Mouse (Mus musculus) cortical plate, adult 2 months (tissue): ENCODE measurements around the gene Disc1.

ENCODE experiments used
- CTCF ChIP-seq: fragments of 200-500 bp; IDR thresholded peaks from 2 replicates; pipeline ENCODE4 v1.5.1; 2011; ENCODE audit warnings: mild to moderate bottlenecking, control low read depth, low read length; ENCODE audit not compliant: insufficient read depth; ENCODE audit errors: extremely low read depth
- POLR2A ChIP-seq: fragments of 200-500 bp; IDR thresholded peaks from 2 replicates; pipeline ENCODE4 v1.6.1; 2011; ENCODE audit warnings: mild to moderate bottlenecking, low read length, control low read depth; ENCODE audit not compliant: insufficient read depth; ENCODE audit errors: extremely low read depth

- TF ChIP-seq CTCF (no peak), POLR2A (no peak)
Measured at GRCm38 (mm10) chr8:125279156-125279555, 225.2 kb downstream of the Disc1 start.
